Mouse (Mus musculus) layer of hippocampus, postnatal 10 days (tissue): ENCODE results near the gene 4930556J24Rik. TPM values are rescaled to one million over a fixed set of nuclear protein-coding genes. Genes with fewer than 3 reads are reported as not detected.
"Not testable (repeated sequence)": the region's sequence is repeated elsewhere in the genome, so short reads cannot be mapped to it uniquely, and the experiment has no call there.

Experiments
- DNase-seq, 2 experiments: peaks; one replicate each; pipeline ENCODE4 v3.0.0; 2021; ENCODE audit warnings: low spot score in 2 of 2
- long read RNA-seq: library from polyadenylated mRNA; stranded (forward); transcript quantifications from one replicate; pipeline ENCODE4 v2.0.0, GENCODE M21; 2023
- total RNA-seq, 2 experiments: library from RNA; stranded (reverse); gene quantifications; 2 replicates each; pipeline ENCODE4 v1.2.3; 2021

Gene 4930556J24Rik
- total RNA-seq = not detected
- long read RNA-seq, partial matches to known transcripts = 0 of 14 reads
- long read RNA-seq, other reads (novel, unspliced or antisense) = 14 of 14 reads

DNA sequence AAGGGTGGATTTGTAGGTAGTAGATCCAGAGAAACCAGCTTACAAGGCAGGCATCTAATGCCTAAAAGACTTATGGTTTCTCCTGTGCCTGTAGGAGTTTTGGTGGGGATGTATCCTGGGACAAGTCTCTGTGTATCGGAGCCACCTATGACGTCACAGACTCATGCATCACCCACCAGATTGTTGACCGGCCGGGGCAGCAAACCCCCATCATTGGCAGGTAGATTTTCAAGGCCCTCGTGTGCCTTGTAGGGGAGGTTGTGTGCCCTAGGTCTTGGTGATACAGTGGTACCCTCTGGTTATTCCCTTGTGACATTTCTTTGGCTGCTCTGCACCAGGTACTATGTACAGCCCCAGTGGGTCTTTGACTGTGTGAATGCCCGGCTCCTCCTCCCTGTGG, at the start of gene 4930556J24Rik:
4930556J24Rik (minus strand) TSS at position 101 of the 400 bp plus-strand sequence.
- no peak for DNase-seq

DNA sequence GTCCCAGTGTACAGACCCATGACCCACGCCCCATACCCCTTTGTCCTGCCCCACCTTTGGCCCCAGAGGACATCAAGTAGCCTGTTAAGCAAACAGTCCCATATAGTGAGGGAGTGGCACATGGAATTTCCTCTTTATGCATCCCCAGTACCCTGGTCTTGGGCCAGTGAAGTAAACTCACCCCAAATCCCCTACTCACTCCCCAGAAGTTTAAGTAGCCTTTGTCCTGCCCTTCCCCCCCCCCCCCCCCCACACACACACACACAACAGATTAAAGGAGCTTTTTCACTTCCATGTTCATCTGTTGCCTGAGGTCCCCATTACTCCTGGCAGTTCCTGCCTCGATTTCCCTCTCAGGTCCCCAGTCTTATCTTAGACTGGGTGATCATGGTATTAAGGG, 46.7 kb upstream of the 4930556J24Rik start:
- no peak for DNase-seq

DNA sequence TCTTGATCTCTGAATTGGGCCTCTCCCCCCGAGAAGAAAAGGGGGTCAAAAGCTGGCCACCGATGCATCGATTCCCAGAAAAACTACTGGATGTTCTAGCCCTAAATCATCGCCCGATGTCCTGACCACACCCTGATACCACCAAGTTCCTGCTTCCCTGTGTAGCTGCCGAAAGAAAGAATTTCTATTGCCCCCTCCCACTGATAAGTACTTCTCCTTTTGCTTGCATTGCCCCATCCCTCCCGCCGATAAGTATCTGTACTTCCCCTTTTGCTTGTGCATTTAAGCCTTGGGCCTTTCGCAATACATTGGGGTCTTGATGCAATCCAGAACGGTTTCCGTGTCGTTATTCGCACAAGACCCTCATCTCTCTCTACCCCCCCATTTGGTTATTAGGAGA, 45.5 kb upstream of the 4930556J24Rik start:
- DNase-seq = not testable (repeated sequence)

DNA sequence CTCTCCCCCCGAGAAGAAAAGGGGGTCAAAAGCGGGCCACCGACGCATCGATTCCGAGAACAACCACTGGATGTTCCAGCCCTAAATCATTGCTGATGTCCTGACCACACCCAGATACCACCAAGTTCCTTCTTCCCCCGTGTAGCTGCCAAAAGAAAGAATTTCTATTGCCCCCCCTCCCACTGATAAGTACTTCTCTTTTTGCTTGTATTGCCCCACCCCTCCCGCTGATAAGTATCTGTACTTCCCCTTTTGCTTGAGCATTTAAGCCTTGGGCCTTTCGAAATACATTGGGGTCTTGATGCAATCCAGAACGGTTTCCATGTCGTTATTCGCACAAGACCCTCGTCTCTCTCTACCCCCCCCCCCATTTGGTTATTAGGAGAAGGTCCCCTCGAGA, 39.2 kb upstream of the 4930556J24Rik start:
- not testable (repeated sequence) for DNase-seq

DNA sequence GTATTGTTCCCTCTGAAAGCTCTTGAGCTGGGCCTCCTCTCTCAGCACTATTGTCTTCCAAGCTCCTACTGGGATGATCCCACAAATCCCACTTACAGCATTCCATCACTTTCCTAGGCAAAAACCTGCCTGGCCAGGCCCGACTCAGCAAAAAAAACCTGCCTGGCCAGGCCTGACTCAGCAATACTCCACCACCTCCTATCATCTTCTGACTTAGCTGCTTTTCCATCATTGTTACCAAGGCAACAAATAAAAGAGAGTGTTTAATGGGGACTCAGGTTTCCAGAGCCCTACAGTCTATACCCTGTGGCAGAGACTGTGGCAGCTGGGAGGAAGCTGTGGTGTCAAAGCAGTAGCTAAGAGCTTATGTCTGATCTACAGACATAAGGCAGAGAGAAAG, 36.0 kb upstream of the 4930556J24Rik start:
- DNase-seq = no peak

DNA sequence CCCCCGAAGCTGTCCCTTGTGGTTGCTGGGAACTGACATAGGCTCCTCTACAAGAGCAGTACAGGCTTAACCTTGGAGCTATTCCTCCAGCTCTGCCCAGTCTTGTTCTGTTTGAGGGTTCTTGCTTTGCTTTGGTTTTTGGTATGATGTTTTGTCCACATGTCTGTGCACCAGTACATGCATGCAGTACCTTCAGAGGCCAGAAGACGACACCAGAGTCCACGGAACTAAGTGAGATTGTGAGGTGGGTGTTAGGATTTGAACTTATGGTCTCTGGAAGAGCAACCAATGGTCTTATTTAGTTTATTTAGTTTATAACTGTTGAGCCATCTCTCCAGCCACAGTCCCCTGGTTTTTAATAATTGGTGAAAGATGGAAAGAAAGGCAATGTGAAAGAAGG, 29.9 kb upstream of the 4930556J24Rik start:
- DNase-seq = no peak

DNA sequence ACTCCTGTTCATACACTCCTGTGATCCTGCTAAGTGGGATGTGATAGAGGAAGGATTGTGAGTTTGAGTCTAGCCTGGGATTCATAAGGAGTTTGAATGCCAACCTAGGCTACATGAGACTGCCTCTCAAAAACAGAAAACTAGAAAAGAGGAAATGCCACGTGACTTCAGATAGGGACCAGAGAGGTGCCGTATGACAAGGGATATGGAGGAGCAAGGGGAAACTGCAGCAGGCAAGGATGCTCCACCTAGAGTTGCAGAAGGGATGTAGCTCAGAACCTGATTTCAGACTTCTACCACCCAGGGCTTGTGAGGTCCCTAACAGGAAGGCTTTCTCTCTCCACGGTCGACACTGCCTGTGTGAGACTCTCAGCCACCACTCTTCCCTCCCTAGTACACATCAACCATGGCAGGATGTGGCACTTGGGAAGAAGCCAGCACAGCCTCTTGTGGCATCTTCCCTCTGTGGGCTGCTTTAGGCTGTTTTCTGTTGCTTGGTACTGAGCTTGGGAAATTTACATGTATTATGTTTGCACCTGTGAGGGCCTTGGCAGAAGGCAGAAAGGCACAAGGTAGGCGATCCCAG, 28.7 kb upstream of the 4930556J24Rik start:
- DNase-seq = no peak

DNA sequence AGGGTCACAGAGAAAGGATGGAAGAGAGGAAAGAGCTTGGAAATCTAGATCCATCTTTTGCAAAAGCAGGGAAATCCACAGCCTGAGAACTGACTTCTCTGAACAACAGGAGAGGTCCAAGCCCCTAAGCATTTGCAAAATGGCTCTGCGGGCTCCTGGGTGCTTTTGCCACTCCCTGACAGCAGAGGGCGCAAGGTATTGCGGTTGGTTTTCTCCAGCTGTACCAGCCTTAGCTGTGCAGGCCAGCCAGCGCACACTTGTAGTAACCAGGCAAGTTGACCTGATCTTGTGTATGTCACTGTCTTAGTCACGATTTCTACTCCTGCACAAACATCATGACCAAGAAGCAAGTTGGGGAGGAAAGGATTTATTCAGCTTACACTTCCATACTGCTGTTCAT, 25.0 kb upstream of the 4930556J24Rik start:
- DNase-seq = peak; percentile 83

DNA sequence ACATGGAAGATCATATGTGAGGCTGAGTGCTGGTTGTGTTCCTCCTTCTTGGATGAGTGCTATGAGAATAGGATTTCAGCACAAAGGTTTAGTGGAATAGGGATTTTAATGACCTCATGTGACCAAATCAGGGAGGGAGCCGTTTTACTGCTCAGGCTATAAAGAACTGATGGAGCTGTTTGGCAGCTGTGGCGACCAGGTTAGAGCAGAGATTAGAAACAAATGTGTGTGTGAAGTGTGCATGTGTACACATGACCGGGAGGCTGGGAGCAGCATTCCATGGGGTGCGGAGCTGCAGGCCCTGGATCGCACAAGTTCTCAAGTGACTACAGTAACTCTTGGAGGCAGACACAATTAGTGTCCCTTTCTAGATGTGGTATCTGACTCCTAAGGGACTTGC, 23.0 kb upstream of the 4930556J24Rik start:
- no peak for DNase-seq

DNA sequence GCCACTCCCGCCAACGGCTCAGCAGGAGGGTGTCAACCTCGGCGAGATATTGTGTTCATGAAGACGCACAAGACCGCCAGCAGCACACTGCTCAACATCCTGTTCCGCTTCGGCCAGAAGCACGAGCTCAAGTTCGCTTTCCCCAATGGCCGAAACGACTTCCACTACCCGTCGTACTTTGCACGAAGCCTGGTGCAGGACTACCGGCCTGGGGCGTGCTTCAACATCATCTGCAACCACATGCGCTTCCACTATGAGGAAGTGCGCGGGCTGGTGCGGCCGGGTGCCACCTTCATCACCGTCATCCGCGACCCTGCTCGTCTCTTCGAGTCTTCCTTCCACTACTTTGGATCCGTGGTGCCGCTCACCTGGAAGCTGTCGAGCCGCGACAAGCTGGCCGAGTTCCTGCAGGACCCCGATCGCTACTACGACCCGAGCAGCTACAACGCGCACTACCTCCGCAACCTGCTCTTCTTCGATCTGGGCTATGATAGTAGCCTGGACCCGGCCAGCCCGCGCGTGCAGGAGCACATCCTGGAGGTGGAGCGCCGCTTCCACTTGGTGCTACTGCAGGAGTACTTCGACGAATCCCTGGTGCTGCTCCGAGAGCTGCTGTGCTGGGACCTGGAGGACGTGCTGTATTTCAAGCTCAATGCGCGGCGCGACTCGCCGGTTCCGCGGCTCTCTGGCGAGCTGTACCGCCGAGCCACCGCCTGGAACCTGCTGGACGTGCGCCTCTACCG, 21.6 kb upstream of the 4930556J24Rik start:
- peak in 1 of 2 experiments; percentile 23 for DNase-seq

DNA sequence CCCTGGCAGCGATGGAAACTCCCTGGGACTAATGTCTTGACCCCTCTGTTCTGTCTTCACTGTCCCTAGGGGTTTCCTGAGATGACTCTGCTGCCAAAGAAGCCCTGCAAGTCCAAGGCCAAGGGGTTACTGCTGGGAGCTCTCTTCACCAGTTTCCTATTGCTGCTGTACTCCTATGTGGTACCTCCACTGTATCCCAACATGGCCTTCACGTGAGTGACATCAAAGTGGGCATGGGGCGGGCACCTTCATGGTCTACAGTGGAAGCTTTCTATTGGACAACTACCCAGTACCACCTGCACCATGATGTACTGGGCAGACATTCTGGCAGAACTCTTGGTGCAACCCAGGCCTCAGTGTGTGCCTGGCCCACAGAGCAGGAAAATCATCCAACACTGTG, 20.3 kb upstream of the 4930556J24Rik start:
- no peak for DNase-seq

DNA sequence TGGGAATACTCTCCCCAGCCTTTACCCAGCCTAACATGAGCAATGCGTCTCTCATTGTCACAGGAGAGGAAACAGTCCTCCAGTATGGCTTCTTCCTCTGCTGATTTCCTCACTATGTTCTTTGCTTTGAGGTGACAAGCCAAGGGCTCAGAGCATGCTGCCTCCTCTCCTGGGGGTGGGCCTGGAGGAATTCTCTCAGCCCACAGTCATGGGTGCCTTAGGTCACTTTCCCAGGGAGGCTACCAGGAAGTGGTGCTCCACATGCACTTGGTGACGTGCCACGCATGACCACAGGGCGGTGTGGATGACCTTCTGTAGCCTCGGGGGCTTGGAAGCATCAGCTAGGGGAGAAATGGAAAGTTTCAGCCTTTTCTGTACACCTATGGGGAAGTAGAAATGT, 18.9 kb upstream of the 4930556J24Rik start:
- no peak for DNase-seq

DNA sequence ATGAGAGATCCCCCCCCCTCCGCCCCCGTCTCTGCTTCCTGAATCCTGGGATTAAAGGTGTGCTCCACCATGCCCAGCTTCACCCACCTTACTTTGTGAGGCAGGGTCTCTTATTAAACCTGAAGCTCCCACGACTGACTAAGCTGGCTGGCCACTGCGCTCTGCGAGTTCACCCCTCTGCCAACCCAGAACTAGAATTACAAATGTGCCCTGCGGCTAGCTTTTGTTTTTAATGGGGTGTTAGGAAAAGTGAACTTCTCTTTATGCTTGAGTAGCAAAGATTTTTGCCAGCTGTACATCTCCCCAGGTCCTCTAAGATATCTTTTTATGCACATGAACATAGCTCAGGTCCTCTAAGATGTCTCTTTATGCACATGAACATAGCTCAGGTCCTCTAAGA, 17.3 kb upstream of the 4930556J24Rik start:
- no peak for DNase-seq

DNA sequence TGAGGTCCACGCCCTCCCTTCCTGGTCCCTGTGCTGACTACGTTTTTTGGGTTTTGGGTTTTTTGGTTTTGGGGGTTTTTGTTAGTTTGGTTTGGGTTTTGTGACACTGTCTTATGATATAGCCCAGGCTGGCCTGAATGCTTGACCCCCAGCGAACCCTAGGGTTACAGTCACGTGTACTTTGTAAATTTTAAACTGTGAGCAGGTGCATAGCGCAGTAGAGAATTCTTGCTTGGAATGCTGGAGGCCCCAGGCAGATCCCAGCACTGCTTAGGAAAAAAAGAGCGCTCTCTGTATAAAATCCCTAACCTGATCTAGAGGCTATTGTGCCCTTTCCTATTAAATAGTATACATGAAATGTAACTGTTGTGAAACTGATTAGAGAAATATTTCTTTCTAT, 16.6 kb upstream of the 4930556J24Rik start:
- DNase-seq = no peak

DNA sequence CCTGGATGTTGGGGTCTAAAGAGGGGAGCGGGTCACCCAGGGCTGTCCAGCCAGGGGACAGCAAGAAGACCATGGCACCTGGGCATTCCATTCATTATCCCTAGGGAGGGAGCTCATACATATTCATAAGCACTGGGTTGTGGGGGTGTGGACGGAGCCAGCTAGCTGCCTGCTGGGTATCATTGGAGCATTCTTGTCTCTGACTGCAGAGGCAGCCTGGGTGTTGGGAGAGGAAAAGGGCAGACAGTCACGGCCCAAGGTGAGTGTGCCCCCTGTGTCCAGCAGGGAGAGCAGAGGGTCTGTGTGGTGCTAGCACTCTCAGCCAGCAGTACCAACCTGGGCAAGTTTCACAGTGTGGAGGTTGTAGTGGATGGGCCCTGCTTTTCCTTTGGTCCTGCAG, 13.2 kb upstream of the 4930556J24Rik start:
- DNase-seq = no peak

DNA sequence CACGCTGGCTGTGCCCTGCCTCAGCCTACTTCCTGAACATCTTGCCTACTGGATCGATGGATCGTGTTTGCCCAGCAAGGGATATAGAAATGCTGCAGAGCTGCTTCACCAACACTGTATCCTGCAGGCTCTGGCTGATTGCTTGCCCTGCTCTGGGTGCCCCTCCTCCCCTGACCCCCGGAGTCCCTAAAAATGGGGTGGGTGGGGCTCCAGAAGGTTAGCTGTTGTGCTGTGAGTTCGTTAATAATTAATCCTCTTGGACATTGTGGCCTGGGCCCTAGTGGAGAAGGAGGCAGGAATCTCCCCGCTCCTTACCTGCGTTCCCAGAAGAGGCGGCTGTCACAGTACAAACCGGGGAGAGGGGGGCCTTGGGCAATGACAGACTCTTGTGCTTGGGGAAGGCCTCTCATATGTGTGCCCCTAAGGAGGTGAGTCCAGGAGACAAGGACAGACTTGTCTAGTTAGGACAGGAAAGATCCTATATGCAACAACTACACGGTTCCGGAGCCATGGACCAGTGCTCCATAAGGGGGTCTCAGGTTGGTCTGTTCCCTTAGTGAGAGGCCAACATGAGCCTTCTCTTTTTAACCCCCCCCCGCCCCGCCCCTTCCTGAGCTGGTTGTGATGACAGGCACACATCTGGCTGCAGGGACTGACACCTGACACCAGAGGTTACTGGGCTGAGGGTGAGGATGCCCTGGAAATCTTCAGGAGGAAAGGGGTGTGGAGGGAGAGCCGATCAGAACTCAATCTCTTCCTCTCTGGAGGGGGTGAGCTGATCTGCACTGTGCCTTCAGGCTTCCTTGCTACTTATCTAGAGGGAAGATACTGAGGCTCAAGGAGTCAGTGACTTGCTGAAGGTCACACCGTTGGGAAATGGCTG, 7.5 kb upstream of the 4930556J24Rik start:
- DNase-seq = peak in 1 of 2 experiments; percentile 18

DNA sequence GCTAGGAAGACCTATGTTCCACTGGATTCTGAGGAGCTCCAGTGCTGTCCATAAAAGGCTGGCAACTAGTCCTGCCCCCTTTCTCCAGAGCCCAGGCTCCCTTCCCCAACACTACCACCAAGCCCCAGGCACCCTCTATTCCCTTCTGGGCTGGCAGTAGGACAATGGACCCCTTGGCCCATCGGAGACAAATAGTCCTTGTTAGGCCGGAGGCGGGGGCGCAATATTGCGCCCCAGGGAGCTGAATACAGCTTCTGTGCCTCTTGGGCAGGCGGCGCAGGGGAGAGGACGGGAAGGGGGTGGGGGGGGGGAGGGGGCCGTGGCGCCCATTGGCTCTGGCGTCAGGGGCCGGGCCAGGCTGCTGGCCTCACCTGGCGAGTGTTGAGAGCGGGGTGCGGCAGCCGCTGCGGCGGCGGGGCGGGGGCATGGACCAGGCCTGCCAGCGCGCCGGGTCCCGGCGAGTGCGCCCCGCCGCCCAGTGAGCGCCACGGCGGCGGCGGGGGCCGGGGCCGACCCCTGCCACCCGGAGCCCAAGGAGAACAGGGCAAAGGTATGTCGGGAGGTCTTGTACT, 6.8 kb upstream of the 4930556J24Rik start, which contains the start of gene Gal3st1:
Gal3st1 (plus strand) TSS at position 346 of the 572 bp plus-strand sequence.
- DNase-seq = peak in 1 of 2 experiments; percentile 40

DNA sequence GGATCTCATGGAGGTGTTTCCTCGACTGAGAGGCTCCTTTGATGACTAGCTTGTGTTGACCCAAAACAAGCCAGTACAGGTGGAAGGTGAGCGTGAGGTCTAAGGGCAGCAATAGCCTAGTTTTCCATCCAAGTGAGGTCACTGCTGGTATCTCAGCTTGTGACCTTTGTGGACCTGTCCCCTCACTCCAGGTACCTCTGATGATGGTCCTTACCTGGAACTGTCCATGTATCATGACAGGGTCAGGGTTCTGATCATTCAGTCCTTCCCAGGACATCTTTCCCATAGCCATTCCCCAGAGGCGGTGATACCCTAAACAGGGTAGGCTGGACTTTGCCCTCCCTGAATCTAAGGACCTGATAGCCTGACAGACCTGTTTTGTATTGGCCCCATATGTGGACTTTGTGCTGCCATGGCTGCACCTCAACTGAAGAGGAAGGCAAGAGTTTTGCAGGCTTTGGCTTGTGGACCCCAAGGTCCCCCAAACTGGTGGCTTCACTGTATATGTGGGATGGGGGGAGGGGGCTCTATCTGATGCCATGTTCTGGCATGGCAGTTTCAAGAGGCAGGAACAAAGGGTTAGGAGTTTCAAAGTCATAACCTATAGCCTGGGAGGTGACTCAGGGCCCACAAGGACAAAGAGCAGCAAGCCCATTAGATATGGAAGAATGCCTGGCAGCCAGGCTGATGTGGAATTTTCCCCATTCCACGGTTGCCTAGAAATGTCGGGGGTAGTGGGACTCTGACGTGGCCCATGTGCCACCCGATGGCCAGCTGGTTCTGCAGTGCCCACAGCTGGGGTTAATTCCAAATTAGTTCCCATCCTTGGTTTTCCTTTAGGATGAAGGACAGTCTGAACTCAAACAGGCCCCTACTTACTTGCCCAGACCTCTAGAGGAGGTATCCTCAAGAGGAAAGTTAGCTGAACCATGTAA, 6.0 kb upstream of the 4930556J24Rik start:
- no peak for DNase-seq

DNA sequence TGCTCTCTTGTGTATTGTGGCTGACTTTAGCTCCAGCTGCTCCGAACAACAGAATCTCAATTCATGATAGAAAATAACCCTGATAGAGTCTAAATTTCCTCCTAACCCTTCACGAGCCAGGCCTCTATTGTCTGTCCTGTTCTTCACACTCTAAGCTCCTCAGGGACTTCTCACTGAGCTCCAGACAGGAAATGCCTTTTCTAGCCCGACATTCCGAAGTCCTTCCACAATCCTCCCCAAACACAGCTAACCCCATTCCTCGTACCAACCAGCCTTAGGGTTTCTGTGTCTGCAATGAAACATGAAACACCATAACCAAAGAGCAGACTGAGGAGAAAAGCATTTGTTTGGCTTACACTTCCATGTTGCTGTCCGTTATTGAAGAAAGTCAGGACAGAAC, 5.0 kb upstream of the 4930556J24Rik start:
- DNase-seq = no peak

DNA sequence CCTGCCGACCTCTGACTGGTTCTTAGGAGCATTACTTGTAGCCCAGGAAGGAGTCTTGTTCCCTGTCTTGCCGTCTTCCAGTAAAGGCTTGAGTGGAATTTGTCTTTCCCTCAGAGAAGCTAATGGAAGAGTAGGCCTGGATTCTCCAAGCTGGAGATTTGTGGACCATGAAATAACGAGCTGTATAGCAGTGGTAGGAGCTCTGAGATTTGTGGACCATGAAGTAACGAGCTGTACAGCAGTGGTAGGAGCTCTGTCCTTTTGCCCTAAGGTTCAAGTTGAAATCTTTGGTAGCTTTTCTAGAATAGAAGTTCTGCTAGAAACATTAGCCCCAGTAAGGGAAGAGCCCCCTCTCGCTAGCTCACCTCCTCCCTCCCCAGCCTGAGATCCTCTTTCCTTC, 1.8 kb upstream of the 4930556J24Rik start:
- DNase-seq = no peak
